Mouse (Mus musculus) T-helper 1 cell (primary cell): ENCODE data around the gene Trim56.

Source experiments
- in situ Hi-C: fragments of 300-600 bp; cut with MboI, MseI; formaldehyde crosslinking; loops from one replicate; pipeline ENCODE4 v1.15.1; 2025; ENCODE audit warnings: high pct_unique_total_duplicates

Trim56 gene

DNA sequence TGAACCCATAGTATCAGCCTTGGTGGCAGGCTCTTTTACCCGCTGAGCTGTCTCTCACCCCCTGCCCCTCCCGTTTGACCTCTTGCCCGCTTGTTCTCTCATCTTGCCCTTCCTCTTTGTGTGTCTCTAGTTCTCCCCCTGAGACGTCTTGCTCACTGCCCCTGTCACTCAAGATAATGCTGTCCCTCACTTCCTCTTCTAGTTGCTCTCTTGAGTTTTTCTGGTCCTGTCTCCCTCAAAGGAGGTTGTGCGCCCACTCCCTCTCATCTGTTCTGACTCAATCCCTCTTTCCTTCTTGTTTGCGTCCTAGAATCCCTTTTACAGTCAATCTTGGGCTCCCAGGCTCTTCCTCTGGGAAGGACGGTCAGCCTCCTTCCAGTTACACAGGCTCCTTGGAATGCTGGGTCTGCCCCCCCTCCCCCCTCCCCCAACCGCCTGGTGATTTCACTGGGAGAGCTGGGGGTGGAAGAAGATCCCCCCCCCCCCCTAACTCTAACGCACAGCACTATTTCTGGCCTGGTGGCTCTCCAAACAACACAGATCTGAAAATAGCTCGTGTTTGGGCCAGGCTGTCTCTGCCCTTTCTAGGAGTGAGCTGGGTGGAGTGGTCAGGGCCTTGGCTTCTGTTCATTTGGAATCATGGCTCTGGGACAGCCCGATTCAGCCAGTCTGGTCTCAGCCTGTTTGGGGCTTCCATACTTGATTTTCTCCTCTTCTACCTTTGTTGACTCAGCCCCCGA is 39.6 kb downstream of the Trim56 start:
- in situ Hi-C loops = no loop called here

DNA sequence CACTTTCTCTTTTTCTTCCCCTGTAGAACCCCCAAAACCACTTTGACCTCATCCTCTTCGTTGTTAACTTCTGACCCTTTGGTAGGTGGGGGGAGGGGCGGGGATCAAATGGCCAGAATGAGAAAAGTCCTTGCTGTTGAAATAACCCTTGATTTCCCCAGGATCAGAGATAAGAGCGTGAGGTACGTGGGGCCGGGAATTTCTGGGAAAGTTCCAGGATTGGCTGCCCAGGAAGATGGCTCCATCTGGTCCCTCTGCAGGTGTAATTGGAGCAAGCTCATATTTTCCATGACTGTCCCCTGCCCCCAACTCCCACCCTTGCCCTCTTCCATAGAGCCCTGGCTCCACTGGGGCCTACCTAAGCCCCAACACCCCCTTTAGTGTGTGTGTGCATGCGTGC is 40.3 kb downstream of the Trim56 start:
- in situ Hi-C loops = no loop called here

GRCm38 (mm10) chr5:137074191-137074651 is 41.8 kb downstream of the Trim56 start:
- in situ Hi-C loops = no loop called here

DNA sequence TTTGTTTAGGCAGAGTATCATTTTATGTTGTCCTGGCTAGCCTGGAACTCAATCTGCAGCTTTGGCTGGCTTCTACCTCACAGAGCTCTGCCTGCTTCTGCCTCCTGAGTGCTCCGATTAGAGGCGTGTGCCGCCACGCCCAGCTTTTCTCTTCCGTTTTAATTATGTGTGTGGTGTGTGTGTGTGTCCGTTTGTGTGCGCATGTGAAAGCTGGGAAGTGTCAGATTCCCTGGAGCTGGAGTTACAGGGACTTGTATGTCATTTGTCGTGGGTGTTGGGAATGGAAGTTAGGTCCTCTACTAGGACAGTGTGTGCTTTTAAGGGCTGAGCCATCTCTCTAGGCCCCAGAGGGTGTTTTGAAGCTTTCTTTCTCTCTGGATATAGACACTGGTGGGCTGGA is 42.9 kb downstream of the Trim56 start:
- in situ Hi-C loops = no loop called here

GRCm38 (mm10) chr5:137072079-137072960 is 43.7 kb downstream of the Trim56 start, which contains the start of gene Serpine1:
TSS of gene Serpine1 (minus strand) at chr5:137072268.
- in situ Hi-C loops = no loop called here

DNA sequence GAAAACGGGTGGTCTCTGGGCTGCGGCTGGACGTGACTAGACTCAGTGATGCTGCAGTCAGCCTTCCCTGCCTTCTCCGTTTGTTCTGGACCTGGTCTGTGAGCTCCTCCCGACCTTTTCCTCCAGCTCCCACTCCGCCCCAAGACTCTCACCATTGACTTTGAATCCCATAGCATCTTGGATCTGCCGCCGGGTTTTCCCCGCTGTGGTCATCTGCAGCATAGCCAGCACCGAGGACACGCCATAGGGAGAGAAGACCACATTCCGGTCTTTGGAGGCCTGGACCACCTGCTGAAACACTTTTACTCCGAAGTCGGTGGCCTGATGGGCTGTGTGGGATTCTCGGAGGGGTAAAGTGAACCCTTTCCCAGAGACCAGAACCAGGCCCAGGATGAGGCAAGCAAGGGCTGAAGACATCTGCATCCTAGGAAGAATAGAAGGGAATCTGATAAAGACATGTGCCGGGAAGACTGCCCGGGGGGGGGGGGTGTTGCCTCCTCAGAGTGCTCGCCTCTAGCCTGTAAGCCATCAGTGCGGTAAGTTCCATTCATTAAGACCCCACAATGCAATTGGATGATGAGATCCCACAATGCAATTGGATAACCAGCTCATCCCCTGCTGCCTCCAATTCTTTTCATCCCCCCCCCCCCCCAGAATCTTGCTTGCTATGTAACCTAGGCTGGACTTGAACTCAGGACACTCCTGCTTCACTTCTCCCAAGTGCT is 45.0 kb downstream of the Trim56 start:
- in situ Hi-C loops = no loop called here

GRCm38 (mm10) chr5:137068711-137069110 is 47.3 kb downstream of the Trim56 start:
- in situ Hi-C loops = loop anchor here (10.0 kb wide), 1 partner anchor 1354 kb away; no protein-coding TSS in a partner anchor

DNA sequence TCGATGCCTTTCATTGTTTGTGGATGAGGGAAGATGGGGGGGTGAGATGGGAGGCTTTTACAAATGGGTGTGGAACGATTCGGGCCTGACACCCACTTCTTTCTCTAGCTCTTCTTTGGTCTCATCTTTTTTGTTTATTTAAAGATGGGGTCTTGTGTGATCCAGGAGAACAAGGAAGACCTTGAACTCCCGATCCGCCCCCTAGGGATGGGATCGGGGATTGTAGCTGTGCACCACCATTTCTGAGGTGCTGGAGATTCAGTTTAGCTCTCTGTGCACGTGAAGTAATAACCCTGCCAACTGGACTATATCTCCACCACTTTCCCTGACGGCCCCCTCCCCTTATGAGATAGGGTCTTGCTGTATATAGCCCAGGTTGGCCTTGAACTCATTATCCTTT is 50.1 kb downstream of the Trim56 start:
- in situ Hi-C loops = loop anchor here (10.0 kb wide), 1 partner anchor 1351 kb away; no protein-coding TSS in a partner anchor

DNA sequence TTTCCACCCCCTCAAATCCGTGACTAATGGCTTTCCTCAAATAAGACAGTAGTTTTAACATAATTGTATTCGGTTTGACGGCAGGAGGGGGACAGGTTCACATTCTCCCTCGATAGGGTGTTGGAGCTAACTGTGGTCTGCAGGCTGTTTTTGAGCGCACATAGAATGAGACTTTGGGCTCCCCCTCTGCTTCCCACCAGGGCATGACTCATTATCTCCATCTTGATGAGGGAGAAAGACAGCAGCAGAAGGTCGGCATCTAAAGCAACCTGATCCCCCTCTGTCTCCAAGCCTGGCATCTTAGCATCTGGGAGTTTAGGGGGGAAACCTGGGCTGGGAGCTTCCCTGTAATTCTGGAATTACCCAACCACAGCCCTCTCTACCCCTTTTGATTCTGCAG is 50.6 kb downstream of the Trim56 start:
- in situ Hi-C loops = loop anchor here (10.0 kb wide), 1 partner anchor 1351 kb away; no protein-coding TSS in a partner anchor

DNA sequence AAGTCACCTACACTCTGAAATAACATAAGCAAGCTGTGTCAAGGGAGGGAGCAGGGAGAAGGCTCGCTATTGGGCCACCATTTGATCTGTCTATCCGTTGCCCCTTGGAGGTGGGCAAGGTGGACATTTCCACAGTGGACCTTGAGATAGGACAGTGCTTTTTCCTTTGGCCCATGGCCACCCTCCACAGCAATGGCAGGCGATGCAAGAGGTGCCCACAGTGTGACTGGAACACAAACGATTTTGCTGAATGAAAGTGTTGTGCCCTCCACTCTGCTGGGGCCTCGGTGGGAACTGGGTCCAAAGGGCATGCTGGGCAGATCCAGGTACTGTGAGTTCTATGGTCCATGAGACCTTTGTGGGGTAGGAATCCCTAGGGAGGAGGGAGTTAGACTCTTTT is 53.4 kb downstream of the Trim56 start:
- in situ Hi-C loops = loop anchor here (5.0 to 10.0 kb wide), 2 partner anchors 55 to 1348 kb away; partner anchors contain the start of gene Trim56

- in situ Hi-C loops = loop anchor here (5.0 to 10.0 kb wide), 2 partner anchors 55 to 1347 kb away; partner anchors contain the start of gene Trim56
These were observed 54.1 kb downstream of the Trim56 start for GRCm38 (mm10) chr5:137061809-137062481.
